Mouse (Mus musculus) embryonic fibroblast, embryonic 13.5 days (primary cell): Measurements from ENCODE around the gene Hist1h3e. TPM values are rescaled to one million over a fixed set of nuclear protein-coding genes. Genes with fewer than 3 reads are reported as not detected.

Source experiments
- H3K27ac ChIP-seq: 2 replicates; pipeline ENCODE4 v1.5.1; 2012; ENCODE audit warnings: low read length, control low read depth, inconsistent platforms; ENCODE audit not compliant: insufficient read depth
- H3K4me1 ChIP-seq: 2 replicates; pipeline ENCODE4 v1.6.1; 2011; ENCODE audit warnings: low read length; ENCODE audit not compliant: control insufficient read depth, insufficient read depth
- H3K4me3 ChIP-seq: 2 replicates; pipeline ENCODE4 v1.5.1; 2011; ENCODE audit warnings: mild to moderate bottlenecking, control low read depth, low read length; ENCODE audit not compliant: insufficient read depth
- CTCF ChIP-seq: IDR thresholded peaks from 2 replicates; pipeline ENCODE4 v1.5.1; 2011; ENCODE audit warnings: mild to moderate bottlenecking, control low read depth, low read length, moderate library complexity, borderline replicate concordance; ENCODE audit not compliant: insufficient read depth
- POLR2A ChIP-seq: IDR thresholded peaks from 2 replicates; pipeline ENCODE4 v1.6.1; 2011; ENCODE audit warnings: low read depth, mild to moderate bottlenecking, control low read depth, low read length, moderate library complexity
- polyA plus RNA-seq: library from polyadenylated mRNA; stranded (reverse); fragments of >200 nt; gene quantifications from 2 replicates; pipeline ENCODE4 v1.2.4, GENCODE M21; 2011; ENCODE audit warnings: low read depth; ENCODE audit not compliant: missing spikeins, insufficient read length

Hist1h3e gene
- polyA plus RNA-seq, 1 experiment = 3.4 TPM

DNA sequence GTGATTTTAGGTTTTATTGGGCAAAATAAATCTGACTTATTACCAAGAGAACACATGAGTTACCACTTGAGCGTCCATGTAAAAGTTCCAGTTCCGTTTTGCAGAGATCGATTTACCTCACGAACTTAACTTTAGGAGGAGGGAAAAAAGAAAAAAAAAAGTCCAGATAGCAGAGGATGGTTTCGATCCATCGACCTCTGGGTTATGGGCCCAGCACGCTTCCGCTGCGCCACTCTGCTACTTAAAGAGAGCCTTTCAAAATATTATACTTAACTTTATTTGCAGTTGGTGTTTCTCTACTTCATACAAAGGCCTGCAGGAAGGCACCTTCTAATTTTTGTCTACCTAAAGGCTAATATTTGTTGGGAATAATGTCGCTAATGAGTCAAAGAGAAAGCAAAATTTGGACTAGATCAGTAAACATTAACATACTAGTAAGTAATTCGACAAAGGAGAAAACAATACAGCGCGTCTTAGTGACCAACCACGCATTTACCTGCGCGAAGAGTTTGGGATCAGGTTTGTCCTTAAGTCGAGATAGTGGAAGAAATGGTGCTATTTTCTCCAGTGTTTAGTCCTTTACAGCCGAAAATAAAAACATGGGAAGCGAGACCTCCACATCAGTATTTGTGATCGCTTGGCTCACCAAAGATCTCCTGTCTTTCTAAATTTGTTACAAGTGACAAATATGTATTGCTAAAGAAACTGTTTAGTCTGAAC, 31.8 kb downstream of the Hist1h3e start:
- TF ChIP-seq POLR2A (0 out of 2 replicates have a peak, but pooled peaks have one; percentile 38), CTCF (no peak)
- peak overlapping the region; percentile 95 for H3K27ac ChIP-seq
- H3K4me3 ChIP-seq = peak overlapping the region; percentile 66
- peaks cover 7% of the 10 kb centered on the region; the same call in 1 of the 2 replicates for H3K4me1 ChIP-seq

DNA sequence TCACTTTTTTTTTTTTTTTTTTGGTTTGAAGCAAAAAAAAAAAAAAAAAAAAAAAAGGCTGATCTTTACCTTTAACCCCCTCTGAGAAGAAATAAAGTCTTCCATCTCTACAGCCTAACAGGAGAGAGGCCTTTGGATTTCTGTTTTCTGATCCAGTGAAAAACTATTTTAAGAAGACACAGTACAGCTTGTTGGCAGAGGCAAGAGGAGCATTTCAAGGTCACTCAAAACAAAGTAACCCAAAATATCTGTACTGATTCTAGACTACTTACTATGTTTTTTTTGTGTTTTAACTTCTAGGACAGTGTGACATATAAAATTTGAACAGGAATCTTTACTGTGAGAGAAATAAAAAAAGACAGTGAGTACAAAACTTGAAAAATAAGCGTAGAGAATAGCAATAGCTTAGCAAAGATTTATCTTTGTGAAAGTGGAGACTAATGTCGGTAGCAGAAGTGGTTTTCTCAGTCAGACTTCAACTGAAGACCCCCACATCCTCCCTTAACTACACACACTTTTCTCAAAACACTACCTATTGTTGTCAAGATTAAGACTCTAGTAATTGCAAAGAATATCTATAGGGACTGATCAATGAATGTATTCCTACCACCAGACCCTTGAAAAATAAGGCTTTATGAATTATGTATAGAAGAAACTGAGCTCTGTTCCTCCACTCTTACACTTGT, 32.5 kb downstream of the Hist1h3e start:
- TF ChIP-seq CTCF (no peak), POLR2A (no peak)
- Histone ChIP-seq H3K4me3 (0 out of 2 replicates have a peak overlapping the region, but pooled peaks have one; percentile 66), H3K4me1 (peaks cover 7% of the 10 kb centered on the region; the same call in 1 of the 2 replicates), H3K27ac (no peak overlapping the region)

DNA sequence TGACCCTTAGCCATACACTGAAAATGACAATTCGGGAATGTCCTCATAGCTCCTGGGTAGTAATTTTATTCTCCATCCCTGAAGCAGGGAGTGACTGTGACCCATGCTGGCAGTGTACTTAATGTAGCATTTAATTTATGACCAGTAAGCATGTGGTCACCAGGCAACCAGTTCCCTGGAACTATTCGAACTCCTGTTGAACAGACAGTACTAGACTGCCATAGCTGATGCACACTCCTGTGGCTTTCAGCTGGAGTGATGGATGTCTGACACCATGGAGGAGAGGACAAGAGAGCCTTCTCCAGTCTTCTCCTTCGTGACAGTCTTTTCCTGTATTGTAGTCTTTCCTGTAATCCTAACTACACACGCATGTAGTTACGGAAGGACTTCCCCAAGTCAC, 33.2 kb downstream of the Hist1h3e start:
- no peak overlapping the region for H3K27ac ChIP-seq
- H3K4me3 ChIP-seq = no peak overlapping the region
- TF ChIP-seq CTCF (no peak), POLR2A (no peak)
- peaks cover 7% of the 10 kb centered on the region; the same call in 1 of the 2 replicates for H3K4me1 ChIP-seq

DNA sequence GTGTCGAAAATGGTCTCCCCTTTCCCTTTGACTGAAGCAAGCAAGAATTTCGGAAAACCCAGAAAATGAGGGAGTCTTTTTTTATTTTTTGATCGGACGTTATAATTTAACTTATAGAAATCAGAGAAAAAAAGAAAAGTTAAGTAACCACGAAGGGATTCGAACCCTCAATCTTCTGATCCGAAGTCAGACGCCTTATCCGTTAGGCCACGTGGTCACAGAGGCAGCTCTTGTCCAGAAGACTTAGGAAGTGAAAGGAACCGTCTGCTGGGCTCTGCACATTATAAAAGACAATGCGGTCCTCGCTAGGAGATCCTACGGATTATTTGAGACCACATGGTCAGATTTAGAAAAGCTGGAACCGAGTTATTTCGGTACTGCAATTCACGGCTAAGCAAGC, 35.9 kb downstream of the Hist1h3e start:
- Histone ChIP-seq H3K4me3 (peak overlapping the region; percentile 70), H3K4me1 (peaks cover 7% of the 10 kb centered on the region; the same call in 1 of the 2 replicates), H3K27ac (0 out of 2 replicates have a peak overlapping the region, but pooled peaks have one; percentile 11)
- TF ChIP-seq CTCF = no peak
- no peak for TF ChIP-seq POLR2A

DNA sequence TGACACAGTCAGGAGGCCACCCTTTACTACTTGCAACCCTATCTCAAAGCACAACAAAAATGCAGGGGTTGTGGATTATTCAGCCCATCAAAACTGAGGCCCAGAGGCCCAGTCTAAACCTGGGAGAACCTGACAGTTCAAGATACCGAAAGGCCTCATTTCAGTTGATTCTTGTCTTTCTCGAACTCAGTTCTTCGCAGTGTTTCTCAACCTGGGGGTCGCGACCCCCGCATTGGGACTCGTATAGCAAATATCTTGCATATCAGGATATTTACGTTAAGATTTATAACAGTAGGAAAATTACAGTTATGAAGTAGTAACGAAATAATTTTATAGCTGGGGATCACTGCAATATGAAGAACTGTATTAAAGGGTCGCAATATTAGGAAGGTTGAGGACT, 36.3 kb downstream of the Hist1h3e start:
- TF ChIP-seq CTCF = no peak
- TF ChIP-seq POLR2A = no peak
- H3K4me1 ChIP-seq = peaks cover 7% of the 10 kb centered on the region
- H3K4me3 ChIP-seq = no peak overlapping the region; the same call in 1 of the 2 replicates
- no peak overlapping the region for H3K27ac ChIP-seq

DNA sequence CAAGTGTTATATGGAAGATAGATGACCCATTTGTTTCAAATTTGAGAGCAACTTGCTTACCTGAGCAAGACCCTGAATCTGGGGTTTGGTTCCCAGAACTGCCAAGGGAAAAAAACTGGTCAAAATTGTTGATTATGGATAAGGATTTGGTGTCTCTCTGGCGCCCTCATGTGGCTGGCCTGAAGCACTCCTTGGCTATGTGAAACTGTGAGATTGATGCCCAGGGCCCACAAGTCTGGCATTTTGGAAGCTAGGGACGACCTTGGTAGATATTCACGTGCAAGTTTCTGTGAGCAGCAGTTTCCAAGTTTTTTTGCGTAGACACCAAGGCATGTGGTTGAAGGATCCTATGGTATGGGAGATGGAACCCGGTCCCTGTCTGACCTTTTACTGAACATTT, 37.5 kb downstream of the Hist1h3e start:
- Histone ChIP-seq H3K4me1 (peaks cover 7% of the 10 kb centered on the region), H3K4me3 (no peak overlapping the region), H3K27ac (no peak overlapping the region)
- TF ChIP-seq CTCF (peak; percentile 82; the same call in 1 of the 2 replicates), POLR2A (no peak)

DNA sequence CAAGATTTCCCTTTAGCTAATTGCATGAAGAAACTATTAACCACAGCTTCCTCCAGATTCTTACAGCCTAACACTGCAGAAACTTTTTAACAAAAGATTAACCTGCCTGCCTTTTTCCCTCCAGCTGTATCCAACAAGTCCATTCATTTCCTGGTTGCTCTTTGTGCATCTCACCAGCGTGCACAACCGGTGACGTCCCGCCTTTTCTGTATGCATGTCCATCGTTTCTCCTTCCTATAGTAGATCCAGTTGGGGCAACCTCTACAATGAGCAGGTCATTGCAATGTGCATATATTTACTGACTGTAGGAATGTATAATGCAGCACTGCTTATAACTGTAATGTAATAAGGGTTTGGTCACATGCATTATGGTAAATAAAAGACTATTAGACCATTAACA, 38.2 kb downstream of the Hist1h3e start:
- TF ChIP-seq POLR2A (no peak), CTCF (no peak)
- no peak overlapping the region for H3K4me3 ChIP-seq
- peaks cover 5% of the 10 kb centered on the region for H3K4me1 ChIP-seq
- H3K27ac ChIP-seq = no peak overlapping the region

DNA sequence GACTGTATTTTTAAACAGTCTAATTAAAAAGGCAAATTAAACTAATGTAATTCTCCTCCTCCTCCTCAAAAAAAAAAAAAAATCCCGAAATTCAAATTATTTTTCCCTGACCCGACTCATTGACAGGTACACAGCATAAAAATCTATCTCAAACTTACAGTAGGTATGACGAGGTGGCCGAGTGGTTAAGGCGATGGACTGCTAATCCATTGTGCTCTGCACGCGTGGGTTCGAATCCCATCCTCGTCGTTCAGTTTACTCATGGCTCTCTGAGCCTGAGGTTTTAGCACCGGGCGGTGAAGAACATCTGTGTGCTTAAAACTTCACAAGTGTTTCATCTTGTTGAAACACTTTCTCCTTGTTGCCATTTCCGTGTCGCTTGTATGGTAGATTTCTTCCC, 40.5 kb downstream of the Hist1h3e start:
- no peak overlapping the region for H3K4me3 ChIP-seq
- TF ChIP-seq POLR2A (no peak), CTCF (no peak)
- no peaks in the 10 kb centered on the region; the same call in 1 of the 2 replicates for H3K4me1 ChIP-seq
- H3K27ac ChIP-seq = no peak overlapping the region

DNA sequence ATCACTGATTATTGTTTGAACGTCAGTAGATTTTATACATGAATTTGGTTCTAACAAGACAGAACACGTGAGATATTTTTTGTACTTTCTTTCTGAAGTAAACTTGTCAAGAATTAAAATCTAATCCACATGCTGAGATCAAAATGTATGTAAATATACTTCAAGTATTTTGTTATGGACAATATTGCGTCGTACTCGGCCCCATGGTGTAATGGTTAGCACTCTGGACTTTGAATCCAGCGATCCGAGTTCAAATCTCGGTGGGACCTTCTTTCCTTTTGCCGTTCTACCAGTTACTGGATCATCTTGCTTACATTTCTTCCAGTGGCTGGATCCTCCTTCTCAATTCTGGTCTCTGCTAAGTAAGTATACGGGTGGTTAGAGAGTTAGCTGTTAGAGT, 42.8 kb downstream of the Hist1h3e start:
- no peak for TF ChIP-seq CTCF
- no peak for TF ChIP-seq POLR2A
- Histone ChIP-seq H3K4me3 (peak overlapping the region; percentile 63), H3K4me1 (no peaks in the 10 kb centered on the region; the same call in 1 of the 2 replicates), H3K27ac (peak overlapping the region; percentile 24; the same call in 1 of the 2 replicates)

DNA sequence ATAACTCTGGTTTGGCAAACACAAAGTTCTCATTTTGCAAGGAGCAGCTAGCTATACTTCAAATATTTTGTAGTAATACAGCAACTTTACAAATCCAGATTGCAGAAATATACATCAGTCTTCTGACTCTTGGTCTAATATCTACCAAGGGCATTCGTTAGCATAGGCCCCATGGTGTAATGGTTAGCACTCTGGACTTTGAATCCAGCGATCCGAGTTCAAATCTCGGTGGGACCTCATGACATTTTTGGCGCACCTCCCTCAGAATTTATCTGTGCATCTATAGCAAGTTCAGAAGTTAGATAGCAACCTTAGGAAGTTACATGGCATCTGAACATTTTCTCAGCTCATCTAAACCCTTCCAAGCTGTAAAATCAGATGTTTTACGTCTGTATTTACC, 43.3 kb downstream of the Hist1h3e start:
- H3K4me1 ChIP-seq = no peaks in the 10 kb centered on the region; the same call in 1 of the 2 replicates
- peak overlapping the region; percentile 63 for H3K4me3 ChIP-seq
- no peak for TF ChIP-seq CTCF
- no peak for TF ChIP-seq POLR2A
- H3K27ac ChIP-seq = peak overlapping the region; percentile 57; the same call in 1 of the 2 replicates
